Mouse (Mus musculus) CH12.LX (cell line): ENCODE results near the gene Dgkg. TPM values are rescaled to one million over a fixed set of nuclear protein-coding genes. Genes with fewer than 3 reads are reported as not detected.

Experiments used
- DNase-seq: peaks from one replicate; pipeline ENCODE4 v3.0.0-alpha.2; 2013; ENCODE audit errors: extremely low read depth
- H3K27ac ChIP-seq: 2 replicates; pipeline ENCODE4 v1.5.1; 2012; ENCODE audit warnings: low read depth, mild to moderate bottlenecking, control low read depth, moderate library complexity; ENCODE audit not compliant: insufficient read depth
- H3K27me3 ChIP-seq: replicated peaks from 2 replicates; pipeline ENCODE3; 2012; ENCODE audit warnings: inconsistent platforms
- H3K36me3 ChIP-seq, 2 experiments: replicated peaks in 1 of 2; 2 replicates each; pipeline versions ENCODE3 to v1.6.1; 2012; ENCODE audit warnings: inconsistent platforms in 1 of 2, low read length in 1 of 2, mild to moderate bottlenecking in 1 of 2, mixed read lengths in 1 of 2, moderate library complexity in 1 of 2; ENCODE audit not compliant: control insufficient read depth in 1 of 2, insufficient read depth in 1 of 2
- H3K4me1 ChIP-seq, 2 experiments: 2 replicates each; pipeline ENCODE4 v1.6.1; 2012; ENCODE audit warnings: inconsistent platforms in 1 of 2, moderate library complexity in 1 of 2; ENCODE audit not compliant: insufficient read depth in 2 of 2, control insufficient read depth in 1 of 2
- H3K4me2 ChIP-seq: 2 replicates; pipeline ENCODE4 v1.6.1; 2012; ENCODE audit warnings: low read depth, mild to moderate bottlenecking, control low read depth; ENCODE audit not compliant: poor library complexity, insufficient read depth, severe bottlenecking
- H3K4me3 ChIP-seq, 3 experiments: fragments of 150-350 bp in 1 of 3; sonication (generic) in 1 of 3; replicated peaks in 1 of 3; 2 replicates each; pipeline versions ENCODE3 to v1.5.1; 2011 to 2012; ENCODE audit warnings: low read depth in 2 of 3, low read length in 2 of 3, mild to moderate bottlenecking in 2 of 3, moderate library complexity in 2 of 3, control low read depth in 1 of 3, improper control_type of control experiment in 1 of 3, inconsistent platforms in 1 of 3, mixed read lengths in 1 of 3; ENCODE audit not compliant: poor library complexity in 1 of 3
- H3K79me2 ChIP-seq: replicated peaks from 2 replicates; pipeline ENCODE4 v1.6.1; 2012; ENCODE audit warnings: mild to moderate bottlenecking, moderate library complexity; ENCODE audit not compliant: control insufficient read depth, poor library complexity, insufficient read depth, severe bottlenecking; ENCODE audit errors: extremely low read depth
- H3K9ac ChIP-seq: 2 replicates; pipeline ENCODE4 v1.6.1; 2012; ENCODE audit warnings: low read depth, mild to moderate bottlenecking, control low read depth, moderate library complexity; ENCODE audit not compliant: insufficient read depth
- H3K9me3 ChIP-seq: replicated peaks from 2 replicates; pipeline ENCODE3; 2012; ENCODE audit warnings: low read length, inconsistent platforms, mixed read lengths
- BHLHE40 ChIP-seq: IDR thresholded peaks from 2 replicates; pipeline ENCODE4 v1.6.1; 2011; ENCODE audit warnings: mild to moderate bottlenecking, low read depth, low read length, improper control_type of control experiment
- CTCF ChIP-seq, 2 experiments: IDR thresholded peaks in 1 of 2; conservative IDR thresholded peaks in 1 of 2; 2 replicates each; pipeline ENCODE4 v1.5.1; 2011 to 2012; ENCODE audit warnings: low read depth in 2 of 2, low read length in 2 of 2, improper control_type of control experiment in 1 of 2, inconsistent platforms in 1 of 2, mild to moderate bottlenecking in 1 of 2, moderate library complexity in 1 of 2
- ELF1 ChIP-seq: IDR thresholded peaks from 2 replicates; pipeline ENCODE4 v1.6.1; 2014; ENCODE audit warnings: low read depth, mild to moderate bottlenecking, inconsistent platforms, low read length, improper control_type of control experiment
- EP300 ChIP-seq: IDR thresholded peaks from 2 replicates; pipeline ENCODE4 v1.6.1; 2011; ENCODE audit warnings: low read length, improper control_type of control experiment
- ETS1 ChIP-seq: conservative IDR thresholded peaks from 2 replicates; pipeline ENCODE4 v1.6.1; 2012; ENCODE audit warnings: low read depth, mild to moderate bottlenecking, inconsistent platforms, low read length, improper control_type of control experiment, moderate library complexity
- GABPA ChIP-seq: IDR thresholded peaks from 2 replicates; pipeline ENCODE4 v1.6.1; 2012; ENCODE audit warnings: low read depth, low read length, improper control_type of control experiment, inconsistent platforms; ENCODE audit not compliant: insufficient replicate concordance
- HCFC1 ChIP-seq: IDR thresholded peaks from 2 replicates; pipeline ENCODE4 v1.6.1; 2012; ENCODE audit warnings: low read depth, mild to moderate bottlenecking, inconsistent platforms, low read length, improper control_type of control experiment
- IRF4 ChIP-seq: IDR thresholded peaks from 2 replicates; pipeline ENCODE4 v1.6.1; 2014; ENCODE audit warnings: low read depth, mild to moderate bottlenecking, inconsistent platforms, low read length, improper control_type of control experiment
- JUN ChIP-seq: IDR thresholded peaks from 2 replicates; pipeline ENCODE4 v1.6.1; 2011; ENCODE audit warnings: low read depth, mild to moderate bottlenecking, low read length, improper control_type of control experiment, moderate library complexity; ENCODE audit not compliant: insufficient read depth
- JUND ChIP-seq: conservative IDR thresholded peaks from 2 replicates; pipeline ENCODE4 v1.6.1; 2011; ENCODE audit warnings: low read depth, low read length, improper control_type of control experiment
- MAX ChIP-seq: IDR thresholded peaks from 2 replicates; pipeline ENCODE4 v1.6.1; 2011; ENCODE audit warnings: low read length, improper control_type of control experiment
- MAZ ChIP-seq: IDR thresholded peaks from 2 replicates; pipeline ENCODE4 v1.6.1; 2012; ENCODE audit warnings: low read depth, mild to moderate bottlenecking, inconsistent platforms, low read length, improper control_type of control experiment, moderate library complexity
- PAX5 ChIP-seq: IDR thresholded peaks from 2 replicates; pipeline ENCODE4 v1.6.1; 2012; ENCODE audit warnings: low read length, inconsistent platforms, mixed read lengths
- POLR2A ChIP-seq: IDR thresholded peaks from 2 replicates; pipeline ENCODE4 v1.6.1; 2011; ENCODE audit warnings: low read depth, mild to moderate bottlenecking, improper control_type of control experiment, low read length
- POLR2AphosphoS2 ChIP-seq: IDR thresholded peaks from 2 replicates; pipeline ENCODE4 v1.6.1; 2011; ENCODE audit warnings: low read depth, low read length, improper control_type of control experiment
- USF1 ChIP-seq: IDR thresholded peaks from 2 replicates; pipeline ENCODE4 v1.6.1; 2014; ENCODE audit warnings: low read depth, mild to moderate bottlenecking, inconsistent platforms, low read length, improper control_type of control experiment
- USF2 ChIP-seq: conservative IDR thresholded peaks from 2 replicates; pipeline ENCODE4 v1.6.1; 2011; ENCODE audit warnings: low read depth, low read length, improper control_type of control experiment
- ZC3H11A ChIP-seq: IDR thresholded peaks from 2 replicates; pipeline ENCODE4 v1.6.1; 2012; ENCODE audit warnings: low read depth, mild to moderate bottlenecking, inconsistent platforms, low read length, improper control_type of control experiment
- dilution Hi-C: fragments of 300-500 bp; cut with MboI; formaldehyde crosslinking; loops from 2 replicates; pipeline ENCODE4 v1.14.3; 2020; ENCODE audit warnings: low sequenced_read_pairs; ENCODE audit not compliant: extremely low pct_unique_long_range_greater_than_20kb, extremely low pct_ligation_motif_present
- in situ Hi-C: fragments of 300-500 bp; cut with MboI; formaldehyde crosslinking; loops from 3 replicates; pipeline ENCODE4 v1.14.3; 2019; ENCODE audit warnings: low sequenced_read_pairs, low pct_ligation_motif_present, low pct_unique_long_range_greater_than_20kb, mixed read lengths
- polyA plus RNA-seq: library from polyadenylated mRNA; unstranded; fragments of >175 nt; gene quantifications from 2 replicates; pipeline ENCODE4 v1.2.1, GENCODE M21; 2012; ENCODE audit warnings: low read depth; ENCODE audit not compliant: insufficient read length
- total RNA-seq, 2 experiments: library from RNA; depleted of rRNA; stranded (reverse); fragments of 300-350 nt in 1 of 2; fragments of >200 nt in 1 of 2; gene quantifications; 2 replicates each; pipeline ENCODE4 v1.2.3; 2012 to 2014

Dgkg gene
- total and polyA plus RNA-seq, 3 experiments = 2.0 to 9.2 (median 3.0) TPM

DNA sequence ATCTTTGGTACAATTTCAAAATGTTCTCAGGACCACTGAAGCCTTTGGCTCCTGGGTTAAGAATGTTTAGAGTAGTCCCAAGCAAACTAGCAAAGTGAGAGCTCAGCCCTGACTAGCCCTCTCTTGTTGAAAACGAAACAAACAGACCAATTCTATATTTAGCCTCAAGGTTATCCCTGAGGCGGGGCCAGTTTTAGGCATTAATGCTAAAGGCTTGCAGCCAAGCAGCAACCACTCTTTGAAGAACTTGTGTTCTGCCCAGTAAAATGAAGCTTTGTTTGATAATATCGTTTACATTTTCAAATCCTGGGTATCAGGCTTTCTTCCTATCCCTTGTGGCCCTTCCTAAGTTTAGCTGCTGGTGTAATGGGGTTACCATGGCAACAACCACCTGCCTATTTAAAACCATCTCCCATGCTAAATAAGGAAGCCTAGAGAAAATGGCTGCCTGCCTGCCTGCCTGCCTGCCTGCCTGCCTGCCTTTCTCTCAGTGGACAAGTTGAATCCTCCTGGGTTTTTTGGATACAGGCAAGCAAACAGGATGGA, 111.9 kb downstream of the Dgkg start (continued):
- TF ChIP-seq USF1 = no peak

DNA sequence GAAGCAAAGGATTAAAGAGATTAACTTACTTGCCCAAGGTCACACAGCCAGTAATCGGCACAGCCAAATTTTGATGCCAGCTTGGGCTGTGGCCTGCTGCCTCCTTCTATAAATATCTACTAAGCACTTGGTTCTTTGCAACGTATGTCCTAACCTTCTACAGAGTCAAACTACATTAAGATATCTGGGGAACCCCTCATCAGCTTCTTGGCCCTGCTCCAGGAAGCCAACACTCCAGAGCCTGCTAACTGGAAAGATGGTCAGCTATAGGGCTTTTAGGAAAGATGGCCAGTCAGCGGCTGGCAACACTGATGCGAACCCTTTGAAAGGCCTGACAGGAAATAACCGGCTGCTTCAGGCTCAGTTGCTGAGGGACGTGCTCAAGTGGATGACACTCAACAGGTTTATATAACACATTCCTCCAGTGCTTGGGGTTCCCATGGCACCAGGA, 114.3 kb downstream of the Dgkg start:
- Histone ChIP-seq H3K4me3 (no peak overlapping the region), H3K9me3 (no peaks in the 10 kb centered on the region), H3K36me3 (no peaks in the 10 kb centered on the region), H3K9ac (no peak overlapping the region), H3K27me3 (no peaks in the 10 kb centered on the region), H3K27ac (no peak overlapping the region), H3K79me2 (no peaks in the 10 kb centered on the region), H3K4me1 (peaks cover 13 to 35% of the 10 kb centered on the region in 2 experiments)
- dilution Hi-C loops = no loop called here
- no peak for DNase-seq
- TF ChIP-seq PAX5 (no peak), EP300 (no peak), BHLHE40 (no peak), CTCF (conservative IDR thresholded peaks at IDR 0.05 in 1 of 2, IDR thresholded peaks at IDR 0.05 in 1 of 2; ENCODE audit: low read depth in 2 of 2, low read length in 2 of 2) (no peak), MAX (no peak), MAZ (no peak)
- TF ChIP-seq, all 38 proteins: peak for 0
- H3K4me2 ChIP-seq = no peak overlapping the region
- in situ Hi-C loops = no loop called here

DNA sequence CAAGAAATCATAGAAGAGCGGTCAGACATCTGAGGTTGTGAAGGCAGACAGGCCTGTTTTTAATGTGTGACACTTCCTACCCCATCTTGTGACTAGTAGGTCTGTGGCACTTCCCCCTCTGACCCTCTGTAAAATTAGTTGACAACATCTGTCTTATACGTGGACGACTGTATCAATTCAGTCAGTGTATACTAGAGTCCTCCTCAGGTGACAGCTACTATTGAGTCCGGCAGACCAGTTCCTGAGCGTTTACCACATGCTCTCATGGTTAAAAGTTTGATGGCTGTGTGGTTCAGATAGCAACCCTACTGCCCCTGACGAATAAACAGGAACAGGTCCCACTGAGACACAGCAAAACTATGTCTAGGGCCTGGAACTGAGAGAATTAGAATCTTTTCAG, 117.7 kb downstream of the Dgkg start:
- H3K36me3 ChIP-seq = no peaks in the 10 kb centered on the region
- no peak overlapping the region for H3K27ac ChIP-seq
- DNase-seq = no peak
- dilution Hi-C loops = no loop called here
- no peak overlapping the region for H3K4me2 ChIP-seq
- H3K4me3 ChIP-seq = no peak overlapping the region
- peaks cover 0 to under 1% of the 10 kb centered on the region in 2 experiments; a peak in 3 of 4 replicates for H3K4me1 ChIP-seq
- H3K79me2 ChIP-seq = no peaks in the 10 kb centered on the region
- in situ Hi-C loops = loop anchor here (5.0 kb wide), 1 partner anchor 97 kb away; no protein-coding TSS in a partner anchor
- H3K9ac ChIP-seq = no peak overlapping the region
- H3K9me3 ChIP-seq = no peaks in the 10 kb centered on the region
- H3K27me3 ChIP-seq = no peaks in the 10 kb centered on the region
- TF ChIP-seq CTCF (conservative IDR thresholded peaks at IDR 0.05 in 1 of 2, IDR thresholded peaks at IDR 0.05 in 1 of 2; ENCODE audit: low read depth in 2 of 2, low read length in 2 of 2) (no peak), ELF1 (no peak), ZC3H11A (no peak)

DNA sequence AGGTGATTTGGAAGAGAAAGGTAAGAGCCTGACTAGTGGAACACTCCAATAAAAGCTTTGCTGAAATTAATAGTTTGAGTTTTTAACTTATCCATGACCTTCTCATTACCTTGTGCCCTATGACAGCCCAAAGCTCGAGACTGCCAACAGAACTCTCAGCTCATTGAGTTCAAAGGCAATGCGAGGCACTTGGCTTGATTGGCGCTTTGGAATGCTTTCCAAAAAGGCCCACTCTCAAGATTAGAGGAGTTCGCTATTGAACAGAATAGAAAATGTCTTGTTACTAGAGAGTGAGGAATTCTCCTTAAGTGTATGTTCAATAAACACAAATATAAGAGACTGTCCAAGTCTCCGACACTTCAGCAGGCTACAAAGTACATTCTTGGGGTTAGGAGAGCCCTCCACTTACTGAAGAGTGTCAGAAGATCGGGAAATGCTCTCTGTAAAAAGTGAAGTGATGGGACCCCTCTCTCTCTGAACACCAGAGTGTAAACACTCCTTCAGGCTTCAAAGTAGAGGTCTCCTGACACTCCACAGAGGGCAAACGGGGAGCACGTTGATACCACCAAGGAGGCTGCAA, 120.3 kb downstream of the Dgkg start:
- dilution Hi-C loops (no loop called here), in situ Hi-C loops (loop anchor here (5.0 kb wide), 1 partner anchor 94 kb away; no protein-coding TSS in a partner anchor)
- Histone ChIP-seq H3K9me3 (no peaks in the 10 kb centered on the region), H3K4me1 (peaks cover 5 to 15% of the 10 kb centered on the region in 2 experiments), H3K27ac (no peak overlapping the region), H3K27me3 (no peaks in the 10 kb centered on the region), H3K36me3 (no peaks in the 10 kb centered on the region), H3K4me2 (no peak overlapping the region), H3K4me3 (no peak overlapping the region), H3K9ac (no peak overlapping the region), H3K79me2 (no peaks in the 10 kb centered on the region)
- DNase-seq = no peak
- TF ChIP-seq GABPA (no peak), USF2 (no peak), HCFC1 (no peak), USF1 (no peak), POLR2A (no peak), MAX (no peak), JUND (no peak), ETS1 (no peak), POLR2AphosphoS2 (no peak), IRF4 (no peak), ELF1 (no peak), JUN (no peak)
